Mouse (Mus musculus) spleen, adult 10 weeks (tissue): ENCODE measurements around the gene Gm20918. TPM values are rescaled to one million over a fixed set of nuclear protein-coding genes. Genes with fewer than 3 reads are reported as not detected.

Experiments used
- polyA plus RNA-seq: library from polyadenylated mRNA; stranded (reverse); fragments of 350-450 nt; fragmentation: Illumina TruSeq; extraction: RNeasy Lipid Tissue Mini Kit (QIAGEN cat#74804); gene quantifications from one replicate; pipeline ENCODE4 v1.2.3, GENCODE M21; 2015; ENCODE audit warnings: low replicate concordance; ENCODE audit not compliant: insufficient read depth

The Gm20918 gene
- polyA plus RNA-seq = not detected

DNA sequence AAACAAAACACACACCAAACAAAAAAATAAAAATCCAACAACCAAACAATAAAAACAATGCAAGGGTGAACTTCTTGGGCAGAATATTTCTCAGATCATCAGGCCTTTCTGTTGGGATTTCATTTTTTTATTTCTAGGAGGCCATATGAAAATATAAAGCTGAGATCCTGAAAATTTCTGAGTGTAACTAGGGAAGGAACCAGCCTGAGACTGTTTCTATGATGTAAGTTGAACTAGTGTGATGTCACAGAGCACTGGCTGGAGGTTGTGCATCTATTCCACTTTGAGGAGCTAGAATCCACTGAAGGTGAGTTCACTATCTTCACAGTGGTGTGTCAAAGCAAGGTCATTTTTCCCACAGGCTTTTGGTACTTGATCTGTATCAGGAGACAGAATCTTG is at the start of gene Gm20918:
Gene Gm20918 (plus strand): TSS at position 301 of the 400 bp plus-strand sequence.

Other genes with a start within 250 kb of the Gm20918 start
- gene Gm21820, start 205.5 kb downstream of the Gm20918 start, polyA plus RNA-seq = not detected